Mouse (Mus musculus): ENCODE results near the gene Kazn.

DNA sequence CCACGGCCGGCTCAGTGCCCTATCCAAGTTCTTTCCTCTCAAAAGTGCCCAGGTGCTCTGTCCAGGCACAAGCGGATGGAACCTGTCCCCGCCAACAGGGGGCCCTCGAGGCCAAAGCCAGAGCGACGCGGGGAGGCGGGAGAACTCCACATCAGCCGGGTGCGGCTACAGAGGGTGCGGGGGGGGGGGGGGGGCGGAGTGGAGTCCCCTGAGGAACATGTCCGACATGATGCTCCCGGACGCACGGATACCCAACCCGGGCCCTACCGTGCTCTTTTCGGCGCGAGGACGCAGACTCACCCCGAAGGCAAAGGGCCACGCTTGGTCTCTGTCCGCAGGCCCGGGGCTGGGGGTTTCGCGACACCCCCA lies 155.5 kb downstream of the Kazn start:
- TF ChIP-seq CTCF (IDR thresholded peaks at IDR 0.05; ENCODE audit: control insufficient read depth, insufficient read depth, insufficient read length) (no peak), USF1 (IDR thresholded peaks at IDR 0.05; ENCODE audit: low read depth) (no peak), MAX (IDR thresholded peaks at IDR 0.05) (no peak), MYOD1 (IDR thresholded peaks at IDR 0.05; ENCODE audit: control insufficient read depth, insufficient read length, low read depth) (no peak), CEBPB (IDR thresholded peaks at IDR 0.05; ENCODE audit: low read depth) (no peak), MYOG (IDR thresholded peaks at IDR 0.05; ENCODE audit: control insufficient read depth, extremely low read depth, insufficient read length) (no peak)

Data from C2C12 (cell line).